Mouse (Mus musculus) heart, embryonic 14.5 days (tissue): ENCODE data around the gene Slc35c1. TPM values are rescaled to one million over a fixed set of nuclear protein-coding genes. Genes with fewer than 3 reads are reported as not detected.

Source experiments
- ATAC-seq: fragments of 200-750 bp; cut with Nextera tagmentation; 2 replicates; pipeline ENCODE4 v1.8.0; 2017; ENCODE audit warnings: low read depth, moderate TSS enrichment; ENCODE audit not compliant: insufficient number of reproducible peaks, insufficient read depth, low FRiP score
- H3K27ac ChIP-seq, 2 experiments: fragments of 200-500 bp in 1 of 2; fragments of 300-500 bp in 1 of 2; sonication (generic) in 1 of 2; replicated peaks in 1 of 2; 2 replicates each; pipeline ENCODE4 v1.5.1; 2012 to 2014; ENCODE audit warnings: low read depth in 2 of 2, low read length in 2 of 2, control low read depth in 1 of 2, mild to moderate bottlenecking in 1 of 2, mixed read lengths in 1 of 2; ENCODE audit not compliant: control insufficient read depth in 1 of 2, insufficient read depth in 1 of 2
- H3K27me3 ChIP-seq: fragments of 300-500 bp; sonication (generic); 2 replicates; pipeline ENCODE4 v1.6.1; 2014; ENCODE audit warnings: mild to moderate bottlenecking, low read length, control low read depth; ENCODE audit not compliant: control insufficient read depth, insufficient read depth
- H3K36me3 ChIP-seq: fragments of 300-500 bp; sonication (generic); 2 replicates; pipeline ENCODE4 v1.6.1; 2014; ENCODE audit warnings: mild to moderate bottlenecking, control low read depth, low read length, mixed read lengths; ENCODE audit not compliant: control insufficient read depth, insufficient read depth
- H3K4me1 ChIP-seq, 2 experiments: fragments of 200-500 bp in 1 of 2; fragments of 300-500 bp in 1 of 2; sonication (generic) in 1 of 2; 2 replicates each; pipeline ENCODE4 v1.6.1; 2012 to 2014; ENCODE audit warnings: low read length in 2 of 2, control low read depth in 1 of 2, mixed read lengths in 1 of 2; ENCODE audit not compliant: control insufficient read depth in 2 of 2, insufficient read depth in 2 of 2
- H3K4me2 ChIP-seq: fragments of 300-500 bp; sonication (generic); 2 replicates; pipeline ENCODE4 v1.6.1; 2014; ENCODE audit warnings: mild to moderate bottlenecking, low read length
- H3K4me3 ChIP-seq, 2 experiments: fragments of 200-500 bp in 1 of 2; fragments of 300-500 bp in 1 of 2; sonication (generic) in 1 of 2; 2 replicates each; pipeline ENCODE4 v1.5.1; 2012 to 2014; ENCODE audit warnings: low read length in 2 of 2, mild to moderate bottlenecking in 2 of 2, control low read depth in 1 of 2, low read depth in 1 of 2, moderate library complexity in 1 of 2; ENCODE audit not compliant: control insufficient read depth in 1 of 2, insufficient read depth in 1 of 2
- H3K9ac ChIP-seq: fragments of 300-500 bp; sonication (generic); 2 replicates; pipeline ENCODE4 v1.6.1; 2014; ENCODE audit warnings: mild to moderate bottlenecking, low read length
- H3K9me3 ChIP-seq: fragments of 300-500 bp; sonication (generic); 2 replicates; pipeline ENCODE4 v1.6.1; 2016; ENCODE audit warnings: low read length, control low read depth; ENCODE audit not compliant: control insufficient read depth
- WGBS: fragments of 180-500 bp; shearing (Covaris S2); extraction: QIAGEN DNeasy Blood & Tissue Kit; methylation state at CpG from one replicate; pipeline ENCODE4 v1.1.7; 2014; 5-methylcytosine and 5-hydroxymethylcytosine counted together
- polyA plus RNA-seq: library from polyadenylated mRNA; unstranded; fragments of >200 nt; fragmentation: Nextera tagmentation; extraction: Ambion mirVana; gene quantifications from 2 replicates; pipeline ENCODE4 v1.2.1, GENCODE M21; 2014

The Slc35c1 gene
- polyA plus RNA-seq, 1 experiment from 2014 or later = 7.1 TPM

- WGBS = 60% methylated on average over 2 of the region's 2 CpGs
- Histone ChIP-seq H3K4me3 (no peak overlapping the region), H3K9ac (peak overlapping the region; percentile 43; the same call in 1 of the 2 replicates), H3K36me3 (peaks cover 7% of the 10 kb centered on the region; the same call in 1 of the 2 replicates), H3K4me1 (peaks cover 49 to 75% of the 10 kb centered on the region in 2 experiments), H3K4me2 (peak overlapping the region; percentile 93; the same call in 1 of the 2 replicates), H3K9me3 (no peaks in the 10 kb centered on the region), H3K27ac (peak overlapping the region in 1 of 2 experiments; percentile 61; a peak in 2 of 4 replicates), H3K27me3 (peaks cover 1% of the 10 kb centered on the region; the same call in 1 of the 2 replicates)
- ATAC-seq = no peak
These were observed 30.2 kb downstream of the Slc35c1 start for GRCm38 (mm10) chr2:92430089-92430488.

- Histone ChIP-seq H3K4me2 (no peak overlapping the region), H3K9me3 (no peaks in the 10 kb centered on the region), H3K27ac (peak overlapping the region; percentile 46 to 90; a peak in 3 of 4 replicates), H3K27me3 (no peaks in the 10 kb centered on the region), H3K9ac (no peak overlapping the region), H3K4me3 (no peak overlapping the region), H3K36me3 (peaks cover 7% of the 10 kb centered on the region), H3K4me1 (peaks cover 63 to 89% of the 10 kb centered on the region in 2 experiments)
- WGBS = 31% methylated on average over 6 of the region's 6 CpGs
- peak; percentile 44; the same call in 1 of the 2 replicates for ATAC-seq
These were observed 32.5 kb downstream of the Slc35c1 start for GRCm38 (mm10) chr2:92427882-92428281.

- Histone ChIP-seq H3K4me3 (no peak overlapping the region), H3K4me1 (peaks cover 52 to 74% of the 10 kb centered on the region in 2 experiments), H3K4me2 (no peak overlapping the region), H3K27ac (peak overlapping the region; percentile 2 to 90; a peak in 3 of 4 replicates), H3K27me3 (no peaks in the 10 kb centered on the region), H3K36me3 (peaks cover 21% of the 10 kb centered on the region), H3K9ac (no peak overlapping the region), H3K9me3 (no peaks in the 10 kb centered on the region)
- 82% methylated on average over 3 of the region's 3 CpGs for WGBS
- no peak for ATAC-seq
These were observed 33.9 kb downstream of the Slc35c1 start for GRCm38 (mm10) chr2:92426426-92426825.

GRCm38 (mm10) chr2:92425366-92425765, 35.0 kb downstream of the Slc35c1 start:
- peaks cover 43 to 64% of the 10 kb centered on the region in 2 experiments for H3K4me1 ChIP-seq
- no peak for ATAC-seq
- 88% methylated on average over 4 of the region's 4 CpGs for WGBS
- peaks cover 31% of the 10 kb centered on the region for H3K36me3 ChIP-seq
- H3K4me2 ChIP-seq = peak overlapping the region; percentile 20; the same call in 1 of the 2 replicates
- H3K9me3 ChIP-seq = no peaks in the 10 kb centered on the region
- peak overlapping the region; percentile 47; the same call in 1 of the 2 replicates for H3K9ac ChIP-seq
- H3K4me3 ChIP-seq = no peak overlapping the region
- peak overlapping the region; percentile 90 to 95 for H3K27ac ChIP-seq
- H3K27me3 ChIP-seq = no peaks in the 10 kb centered on the region

GRCm38 (mm10) chr2:92424462-92425308, 35.7 kb downstream of the Slc35c1 start:
- Histone ChIP-seq H3K9me3 (no peaks in the 10 kb centered on the region), H3K27ac (peak overlapping the region; percentile 90 to 95), H3K4me2 (peak overlapping the region; percentile 20; the same call in 1 of the 2 replicates), H3K9ac (peak overlapping the region; percentile 47; the same call in 1 of the 2 replicates), H3K4me1 (peaks cover 39 to 59% of the 10 kb centered on the region in 2 experiments), H3K4me3 (no peak overlapping the region), H3K36me3 (peaks cover 38% of the 10 kb centered on the region), H3K27me3 (no peaks in the 10 kb centered on the region)
- WGBS = 57% methylated on average over 9 of the region's 9 CpGs
- ATAC-seq = peak; percentile 27; the same call in 1 of the 2 replicates

- Histone ChIP-seq H3K36me3 (peaks cover 46% of the 10 kb centered on the region), H3K9me3 (no peaks in the 10 kb centered on the region), H3K4me2 (peak overlapping the region; percentile 2; the same call in 1 of the 2 replicates), H3K4me3 (no peak overlapping the region), H3K9ac (peak overlapping the region; percentile 47; the same call in 1 of the 2 replicates), H3K4me1 (peaks cover 34 to 54% of the 10 kb centered on the region in 2 experiments), H3K27ac (peak overlapping the region; percentile 90 to 95), H3K27me3 (no peaks in the 10 kb centered on the region)
- peak; percentile 78 for ATAC-seq
- WGBS = 44% methylated on average over 9 of the region's 9 CpGs
These were observed 36.5 kb downstream of the Slc35c1 start for GRCm38 (mm10) chr2:92423702-92424461.

GRCm38 (mm10) chr2:92423156-92423555, 37.2 kb downstream of the Slc35c1 start:
- H3K27me3 ChIP-seq = no peaks in the 10 kb centered on the region
- peak overlapping the region; percentile 47; the same call in 1 of the 2 replicates for H3K9ac ChIP-seq
- 95% methylated on average over 9 of the region's 9 CpGs for WGBS
- 0 out of 2 replicates have a peak overlapping the region, but pooled peaks have one; percentile 2 for H3K4me2 ChIP-seq
- no peak for ATAC-seq
- no peaks in the 10 kb centered on the region for H3K9me3 ChIP-seq
- peak overlapping the region; percentile 46 to 90 for H3K27ac ChIP-seq
- H3K4me3 ChIP-seq = no peak overlapping the region
- H3K4me1 ChIP-seq = peaks cover 32 to 47% of the 10 kb centered on the region in 2 experiments
- peaks cover 52% of the 10 kb centered on the region for H3K36me3 ChIP-seq
